Mouse (Mus musculus) heart, postnatal 14 days (tissue): ENCODE data around the gene Rhoj. TPM values are rescaled to one million over a fixed set of nuclear protein-coding genes. Genes with fewer than 3 reads are reported as not detected.

Experiments
- DNase-seq, 2 experiments: peaks; one replicate each; pipeline ENCODE4 v3.0.0; 2021 to 2022
- intact Hi-C: fragments of 180-260 bp; cut with DNase I; formaldehyde crosslinking; loops from one replicate; pipeline ENCODE4 v1.15.1; 2025
- long read RNA-seq, 2 experiments: library from polyadenylated mRNA; stranded (forward); transcript quantifications; one replicate each; pipeline ENCODE4 v2.0.0; 2021
- total RNA-seq, 2 experiments: library from RNA; stranded (reverse); gene quantifications; 2 replicates each; pipeline ENCODE4 v1.2.3; 2021

Gene Rhoj
- total RNA-seq: 10 to 100 TPM; 45.6 to 48.9 TPM
- long read RNA-seq, experiment 1, transcript Rhoj-201 (5 exons, 2,350 nt): major isoform, 58 of 70 reads
- long read RNA-seq, experiment 1, partial matches to known transcripts: 2 of 70 reads
- long read RNA-seq, experiment 1, other reads (novel, unspliced or antisense): 10 of 70 reads
- long read RNA-seq, experiment 2, transcript Rhoj-201 (5 exons, 2,350 nt): major isoform, 63 of 76 reads
- long read RNA-seq, experiment 2, partial matches to known transcripts: 12 of 76 reads
- long read RNA-seq, experiment 2, other reads (novel, unspliced or antisense): 0 of 76 reads

DNA sequence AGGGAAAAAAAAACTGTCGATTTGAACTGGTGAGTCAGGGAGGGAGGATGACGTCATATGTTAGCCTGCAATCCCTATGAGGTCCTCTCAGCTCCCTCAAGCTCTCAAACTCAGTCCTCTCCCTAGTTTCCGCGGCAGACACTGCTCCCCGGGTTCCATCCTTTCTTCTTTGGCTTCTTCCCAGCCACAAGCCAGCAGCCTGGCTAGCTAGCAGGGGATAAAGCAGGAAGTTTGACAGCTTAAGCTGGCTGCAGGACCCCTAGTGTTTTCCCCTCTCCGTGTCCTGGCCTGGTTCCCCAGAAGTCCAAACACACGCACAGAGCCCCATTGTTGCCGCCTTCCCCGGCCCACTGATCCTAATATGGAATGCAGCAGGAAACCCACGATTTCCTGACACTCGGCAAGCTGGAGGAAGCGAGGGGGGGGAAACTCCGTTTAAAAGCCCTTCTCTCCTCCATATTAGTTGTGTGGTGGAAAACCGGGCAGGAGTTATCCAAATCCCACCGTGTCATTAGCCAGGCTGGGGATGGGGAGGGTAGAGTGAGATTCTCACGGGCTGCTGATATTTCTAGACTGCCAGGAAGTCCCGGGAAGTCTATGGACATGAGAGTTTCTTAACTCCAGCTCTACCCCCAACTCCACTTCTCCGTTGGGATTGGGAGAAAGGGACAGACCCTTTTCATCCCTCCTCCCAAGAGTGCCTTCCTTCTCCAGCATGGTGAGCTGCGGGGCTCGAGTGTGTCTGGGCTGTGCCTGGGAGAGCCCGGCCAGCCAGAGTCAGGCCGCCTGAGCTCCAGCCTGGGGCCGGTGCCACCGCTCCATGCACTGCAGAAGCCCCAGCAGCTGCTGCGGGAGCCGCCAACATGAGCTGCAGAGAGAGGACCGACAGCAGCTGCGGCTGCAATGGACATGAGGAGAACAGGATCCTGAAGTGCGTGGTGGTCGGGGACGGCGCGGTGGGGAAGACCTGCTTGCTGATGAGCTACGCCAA is at the start of gene Rhoj:
Gene Rhoj (plus strand): TSS at position 362 of the 991 bp plus-strand sequence.
- DNase-seq: peak; percentile 74 to 79
- intact Hi-C loops: loop anchor here (2.0 to 5.0 kb wide), 2 partner anchors 25 to 59 kb away; no protein-coding TSS in a partner anchor

DNA sequence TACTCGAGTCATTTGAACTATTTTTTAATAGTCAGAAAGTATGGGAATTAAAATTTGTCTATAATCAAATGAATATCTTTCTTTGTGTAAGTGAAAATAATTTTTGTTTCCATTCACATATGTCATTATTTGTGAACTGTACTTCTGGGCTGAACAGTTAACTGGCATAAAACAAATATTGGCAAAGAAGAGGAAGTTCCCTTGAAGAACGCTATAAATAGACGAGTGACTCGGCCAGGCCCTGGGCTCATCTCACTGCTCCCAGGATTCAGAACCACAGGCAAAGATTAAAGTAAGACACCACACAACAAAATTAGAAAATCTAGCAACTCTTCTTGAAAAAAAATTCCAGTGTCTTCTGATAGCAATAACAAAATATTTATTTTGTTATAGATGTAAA is 36.4 kb upstream of the Rhoj start:
- intact Hi-C loops: no loop called here

DNA sequence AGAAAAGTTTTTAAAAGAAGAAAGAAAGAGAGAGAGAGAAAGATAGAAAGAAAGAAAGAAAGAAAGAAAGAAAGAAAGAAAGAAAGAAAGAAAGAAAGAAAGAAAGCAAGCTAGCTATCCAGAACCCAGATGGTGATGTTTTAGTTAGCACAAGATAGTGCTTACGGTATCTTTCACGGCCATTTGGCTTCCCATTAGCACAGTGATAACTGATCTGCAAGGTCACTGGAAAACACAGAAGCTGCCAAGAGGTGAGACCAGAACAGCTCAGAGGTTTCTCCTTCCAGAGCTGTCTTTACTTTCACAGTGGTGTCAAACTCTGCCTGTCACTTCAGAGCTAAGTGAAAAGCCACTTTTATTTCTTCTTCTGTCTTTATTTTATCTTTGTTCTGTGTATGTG is 32.4 kb upstream of the Rhoj start:
- no peak for DNase-seq
- intact Hi-C loops: no loop called here

More for the DNA sequence above, 36.4 kb upstream of the Rhoj start:
- DNase-seq: no peak

DNA sequence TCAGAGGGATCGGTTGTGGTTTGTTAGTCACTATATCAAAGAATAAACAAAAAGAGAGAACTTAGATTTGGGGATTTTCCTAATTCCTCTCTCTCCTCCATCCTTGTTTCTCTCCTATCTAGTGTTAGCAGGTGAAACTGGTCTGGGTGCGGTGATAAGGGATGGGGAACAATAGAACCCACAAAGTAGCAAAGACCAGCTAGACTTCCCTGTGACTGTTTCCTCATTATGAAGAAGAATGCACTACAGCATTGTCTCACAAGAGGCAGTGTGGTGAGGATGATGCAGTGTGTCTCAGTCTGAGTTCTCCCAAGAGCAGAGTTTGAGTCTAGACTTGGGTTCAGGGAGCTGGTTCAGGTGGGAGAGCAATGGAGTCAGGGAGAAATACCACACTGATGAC is 30.7 kb upstream of the Rhoj start:
- intact Hi-C loops: no loop called here
- DNase-seq: no peak

DNA sequence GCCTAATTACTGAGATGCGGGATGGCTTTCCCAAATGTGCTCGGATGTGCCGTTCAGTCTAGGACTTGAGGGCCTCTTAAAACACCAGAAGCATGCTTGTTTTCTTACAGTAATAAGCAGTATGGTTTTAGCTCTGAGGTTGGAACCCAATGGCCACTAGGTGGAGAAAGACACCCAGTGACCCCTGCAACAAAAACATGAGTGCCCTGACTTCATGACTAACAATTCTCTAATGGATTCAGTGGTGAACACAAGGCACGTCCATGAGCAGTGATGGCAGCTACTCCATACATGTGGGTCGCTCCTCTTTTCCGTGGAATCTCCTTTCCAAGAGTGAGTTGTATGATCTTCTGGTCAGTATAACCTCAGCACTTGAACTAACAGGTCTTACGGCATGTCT is 27.6 kb upstream of the Rhoj start:
- intact Hi-C loops: loop anchor here (1.0 to 10.0 kb wide), 3 partner anchors 111 to 374 kb away; no protein-coding TSS in a partner anchor
- DNase-seq: peak; percentile 19 to 48

DNA sequence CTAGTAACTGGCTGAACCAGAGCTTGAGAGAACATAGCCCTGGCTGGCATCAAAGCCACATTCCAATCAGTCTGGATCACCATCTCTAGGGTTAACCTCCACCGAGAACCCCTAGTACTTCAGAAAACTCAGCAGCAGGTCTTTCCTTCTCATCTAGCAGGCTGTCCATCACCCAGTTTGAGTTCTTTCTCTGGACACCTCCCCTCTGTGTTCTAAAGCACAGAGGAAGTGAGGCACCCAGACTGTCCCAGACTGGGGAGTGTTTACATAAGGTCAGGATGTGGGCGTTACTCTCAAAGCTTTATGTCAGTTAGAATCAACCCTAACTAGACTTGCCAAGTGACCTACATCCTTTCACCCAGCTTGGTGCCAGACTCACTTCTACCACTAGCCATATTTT is 24.9 kb upstream of the Rhoj start:
- DNase-seq: no peak

DNA sequence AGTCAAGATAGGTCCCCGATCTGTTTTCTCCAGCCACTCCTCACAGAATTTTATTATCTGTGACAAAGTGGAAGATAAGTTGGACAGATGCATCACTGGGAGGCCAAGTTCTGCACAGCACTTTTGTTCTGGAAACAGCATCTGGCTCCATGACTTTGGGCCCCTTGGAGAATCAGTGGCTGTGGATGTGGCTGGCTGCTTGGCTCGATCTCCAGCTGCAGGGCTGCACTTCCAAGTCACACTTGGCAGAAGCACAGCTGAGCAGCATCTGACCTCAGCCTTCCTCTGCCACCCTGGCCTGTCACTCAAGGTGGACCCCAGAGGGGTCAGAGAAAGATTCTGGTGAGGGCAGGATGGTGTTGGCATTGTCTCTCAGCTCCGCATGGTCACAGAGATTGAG is 22.0 kb upstream of the Rhoj start:
- peak; percentile 61 to 65 for DNase-seq
- intact Hi-C loops: loop anchor here (10.0 kb wide), 1 partner anchor 369 kb away; no protein-coding TSS in a partner anchor

More for the DNA sequence above, 24.9 kb upstream of the Rhoj start:
- intact Hi-C loops: loop anchor here (2.0 to 10.0 kb wide), 2 partner anchors 24 to 372 kb away; no protein-coding TSS in a partner anchor

DNA sequence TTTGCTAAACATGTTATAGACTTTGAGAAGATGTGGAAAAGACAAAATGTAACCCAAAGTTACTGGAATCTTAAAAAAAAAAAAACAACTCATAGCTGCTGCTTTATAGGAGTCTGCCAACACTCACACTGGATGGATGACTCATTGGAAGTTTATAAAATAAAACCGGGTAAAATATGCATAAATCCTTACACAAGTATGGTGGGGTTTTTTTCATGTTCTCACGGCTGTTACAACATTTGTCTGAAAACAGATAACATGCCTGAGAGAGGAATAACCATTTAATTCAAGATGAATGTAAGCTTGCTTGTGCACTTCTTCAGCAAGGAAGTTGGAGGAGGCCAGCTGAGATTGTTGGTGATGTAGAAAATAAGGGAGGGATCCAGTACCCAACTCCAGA is 17.6 kb upstream of the Rhoj start:
- intact Hi-C loops: no loop called here
- DNase-seq: no peak

DNA sequence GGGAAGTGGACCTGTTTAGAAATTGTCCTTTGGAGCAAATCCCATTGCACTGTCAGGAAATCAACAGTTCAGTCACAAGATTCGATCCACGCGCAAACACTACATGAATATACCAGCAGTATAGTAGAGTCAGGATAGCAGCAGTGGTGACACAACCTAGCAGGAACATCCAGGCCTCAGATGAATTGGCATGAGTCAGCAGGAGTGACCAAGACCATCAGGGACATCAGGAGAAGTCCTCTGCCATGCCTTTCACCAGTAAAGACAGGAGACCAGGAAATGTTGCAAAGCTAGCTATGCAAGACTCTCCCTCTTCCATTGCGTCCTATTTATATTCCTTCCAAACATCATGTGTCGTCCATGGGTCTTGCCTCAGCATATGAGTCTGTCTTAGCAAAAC is 16.6 kb upstream of the Rhoj start:
- intact Hi-C loops: no loop called here
- DNase-seq: no peak

DNA sequence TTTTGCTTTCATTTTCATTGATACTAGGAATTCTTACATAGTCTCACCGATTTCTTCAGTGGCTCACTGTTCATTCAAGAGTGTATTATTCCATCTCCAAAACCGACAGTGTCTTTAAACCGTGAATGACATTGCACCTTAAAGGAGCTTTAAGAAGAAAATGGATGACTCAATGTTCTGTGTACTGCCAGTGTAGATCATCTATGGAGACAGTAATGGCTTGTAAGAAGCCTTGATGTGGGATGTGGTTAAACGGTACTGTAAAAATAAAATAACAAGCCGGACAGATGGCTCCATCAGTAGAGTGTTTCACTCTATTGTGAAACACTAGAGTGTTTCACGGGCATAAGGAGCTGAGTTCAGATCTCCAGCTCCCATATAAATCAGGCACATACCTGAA is 15.2 kb upstream of the Rhoj start:
- DNase-seq: no peak
- intact Hi-C loops: no loop called here

DNA sequence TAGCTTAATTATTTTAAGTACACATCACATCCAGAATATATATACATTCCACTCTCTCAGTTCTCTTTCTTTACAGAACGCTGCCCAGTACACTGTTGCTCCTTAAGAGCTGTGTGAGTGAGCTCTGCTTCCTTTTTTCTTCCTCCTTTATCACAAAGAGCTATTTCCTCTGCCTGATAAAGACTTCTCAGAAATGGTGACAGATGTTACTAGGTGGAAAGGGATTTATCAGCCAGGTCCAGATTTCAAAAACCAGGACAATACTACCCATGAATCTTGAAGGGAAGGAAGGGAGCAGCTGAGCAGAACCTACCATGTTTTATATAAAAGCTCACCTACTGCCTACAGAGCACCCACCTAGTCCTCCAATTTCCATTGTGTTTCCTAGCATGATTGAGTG is 8.3 kb upstream of the Rhoj start:
- no peak for DNase-seq
- intact Hi-C loops: no loop called here

DNA sequence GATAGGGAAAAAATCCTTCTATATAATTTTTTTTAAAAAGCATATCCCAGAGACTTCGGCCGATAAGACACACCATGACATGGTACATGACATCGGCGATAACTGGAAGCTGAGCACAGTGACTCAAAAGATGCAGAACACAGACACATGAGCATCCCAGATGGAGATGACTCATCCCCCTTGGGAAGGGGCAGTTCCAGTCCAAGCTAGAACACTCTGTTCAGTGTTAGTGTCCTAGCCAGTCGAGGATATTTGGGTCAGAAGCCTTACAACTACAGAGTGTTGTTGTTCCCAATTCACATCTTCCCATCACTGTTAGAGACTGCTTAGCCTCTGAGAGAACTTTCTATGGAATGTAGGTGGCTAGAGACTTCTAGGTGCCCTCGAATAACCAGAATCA is 4.0 kb upstream of the Rhoj start:
- intact Hi-C loops: no loop called here
- peak; percentile 77 to 80 for DNase-seq

DNA sequence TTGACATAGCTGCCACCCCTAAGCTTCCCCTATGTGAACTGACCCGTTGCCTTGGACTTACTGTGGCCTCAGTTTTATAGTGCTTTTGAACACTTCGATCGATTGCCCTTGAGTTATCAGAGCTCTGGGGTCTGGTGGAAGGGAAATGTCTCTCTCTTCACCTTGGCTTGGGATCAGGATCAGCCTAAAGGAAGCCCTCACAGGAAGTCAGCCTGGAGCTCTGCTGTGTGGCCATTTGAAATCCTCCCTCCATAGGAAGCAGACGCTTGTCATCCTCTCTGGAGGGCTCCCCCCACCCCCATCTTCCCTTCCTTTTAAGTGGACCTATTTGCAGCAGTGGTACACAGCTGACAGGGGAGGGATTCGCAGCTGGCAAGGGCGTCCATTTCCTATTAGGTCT is 1.6 kb downstream of the Rhoj start:
- DNase-seq: peak; percentile 46 to 56

DNA sequence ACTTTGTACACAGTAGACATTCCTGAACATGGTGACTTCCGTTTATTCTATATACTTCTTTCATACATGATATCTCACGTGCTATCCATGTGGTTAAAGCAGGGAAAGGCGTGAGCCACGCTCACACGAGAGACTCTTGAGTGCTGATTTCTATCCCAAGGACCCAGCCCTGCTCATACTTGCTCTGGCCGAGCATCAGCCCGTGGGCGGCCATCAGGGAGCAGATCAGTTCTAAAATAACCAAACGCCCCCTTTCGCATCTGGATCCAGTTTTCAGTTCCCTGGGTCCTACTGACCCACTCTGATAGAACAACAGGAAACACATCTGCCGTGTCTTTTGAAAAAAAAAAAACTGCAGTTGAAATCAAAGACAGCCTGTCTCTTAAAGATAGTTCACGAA is 2.6 kb downstream of the Rhoj start:
- intact Hi-C loops: loop anchor here (5.0 kb wide), 1 partner anchor 42 kb away; no protein-coding TSS in a partner anchor
- peak; percentile 61 to 66 for DNase-seq

More for the DNA sequence above, 1.6 kb downstream of the Rhoj start:
- intact Hi-C loops: loop anchor here (5.0 kb wide), 2 partner anchors 43 to 58 kb away; no protein-coding TSS in a partner anchor

DNA sequence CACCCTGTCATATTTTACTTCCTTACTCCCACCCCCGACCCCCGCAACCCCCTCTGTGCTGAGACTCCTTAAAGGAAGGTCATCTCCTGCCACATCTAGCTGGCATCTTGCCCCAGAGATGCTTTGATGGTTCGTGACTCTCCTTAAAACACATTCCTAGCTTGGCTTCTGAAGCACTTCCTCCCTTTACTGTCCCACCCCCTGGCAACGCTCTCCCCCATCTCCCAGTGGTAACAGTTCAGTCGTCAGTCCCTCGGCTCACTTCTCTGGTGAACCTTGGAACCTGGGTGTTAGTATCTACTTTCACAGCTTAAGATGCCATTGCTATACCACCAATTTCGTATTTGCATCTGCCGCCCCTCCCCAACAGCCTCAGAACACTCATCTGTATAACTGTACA is 3.8 kb downstream of the Rhoj start:
- intact Hi-C loops: loop anchor here (5.0 kb wide), 1 partner anchor 40 kb away; no protein-coding TSS in a partner anchor
- DNase-seq: no peak

DNA sequence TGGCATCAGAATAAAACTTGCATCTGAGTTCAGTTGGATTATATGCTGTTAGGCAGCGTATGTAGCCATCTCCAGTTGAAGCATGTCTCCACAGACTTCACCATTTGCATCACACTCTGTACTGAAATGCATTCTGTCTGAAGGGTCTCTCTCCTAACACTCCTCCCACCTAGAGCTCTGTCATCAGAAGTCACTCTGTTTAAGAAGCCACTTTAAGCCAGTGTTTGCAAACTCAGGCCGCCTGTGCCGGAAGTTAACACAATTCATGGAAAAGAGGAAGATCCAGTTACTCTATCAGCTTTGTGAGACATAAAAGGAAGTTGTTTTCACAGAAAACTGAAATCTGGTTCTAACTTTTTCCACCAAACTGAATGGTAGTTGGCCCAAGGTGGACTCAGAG is 5.9 kb downstream of the Rhoj start:
- intact Hi-C loops: loop anchor here (2.0 to 5.0 kb wide), 2 partner anchors 38 to 47 kb away; no protein-coding TSS in a partner anchor
- DNase-seq: no peak

DNA sequence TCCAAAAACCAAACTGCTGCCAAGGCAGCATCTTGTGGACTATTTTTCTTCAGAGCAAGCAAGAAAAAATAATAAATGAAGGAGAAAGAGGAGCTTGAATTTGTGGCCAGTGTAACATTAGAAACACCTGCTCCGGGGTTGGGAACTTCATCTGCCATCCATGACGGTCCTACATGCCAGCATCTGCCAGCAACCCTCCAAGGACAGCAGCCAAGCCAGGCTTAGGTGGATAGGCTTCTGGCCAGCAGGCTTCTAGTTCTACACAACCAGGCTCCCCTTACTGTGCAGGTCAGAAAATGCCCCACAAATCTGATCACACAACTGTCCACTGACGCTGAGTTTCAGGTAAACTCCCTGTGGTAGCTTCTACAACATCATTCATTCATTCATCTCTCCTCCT is 7.7 kb downstream of the Rhoj start:
- intact Hi-C loops: loop anchor here (2.0 kb wide), 1 partner anchor 45 kb away; no protein-coding TSS in a partner anchor
- DNase-seq: no peak

DNA sequence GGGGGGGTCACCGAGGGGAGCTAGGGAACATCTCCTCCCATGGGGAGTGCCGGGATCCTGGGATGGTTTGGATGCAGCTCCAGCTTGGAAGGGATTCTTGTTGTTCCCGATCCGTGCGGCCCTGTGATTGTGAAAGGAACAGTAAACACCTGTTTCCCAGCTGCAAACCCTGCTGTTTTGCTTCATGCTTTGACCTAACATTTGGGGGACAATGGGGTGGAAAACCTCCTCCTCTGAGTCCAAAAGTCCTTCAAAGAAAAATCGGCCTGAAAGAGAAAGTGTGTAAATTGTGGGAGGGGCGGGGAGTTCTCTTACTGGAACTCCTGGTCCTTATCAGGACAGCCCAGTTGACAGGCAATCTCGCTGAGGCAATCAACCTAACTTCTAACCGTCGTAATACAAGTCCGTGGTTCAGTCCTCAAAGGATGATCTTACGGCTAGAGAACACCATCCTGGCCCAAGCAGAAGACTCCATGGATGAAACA is 12.4 kb downstream of the Rhoj start:
- intact Hi-C loops: no loop called here
- DNase-seq: peak; percentile 47 to 60

DNA sequence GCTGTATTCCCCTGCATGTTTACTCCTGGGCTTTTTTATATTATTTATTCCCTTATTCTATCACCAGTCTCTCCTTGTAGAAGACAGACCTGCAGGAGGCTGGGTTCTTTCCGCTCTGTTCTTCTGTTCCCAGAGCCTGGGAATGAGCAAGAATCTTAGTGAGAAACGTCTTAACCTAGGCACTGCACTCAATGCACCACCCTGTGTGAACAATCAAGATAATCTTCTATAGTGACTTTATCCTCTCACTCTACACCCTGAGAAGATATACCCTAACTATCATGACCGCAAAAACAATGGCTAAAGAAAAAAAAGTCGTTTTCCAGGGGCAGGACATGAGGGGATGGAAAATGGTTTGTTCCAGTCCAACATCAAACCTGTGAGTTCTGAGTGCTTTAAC is 13.1 kb downstream of the Rhoj start:
- DNase-seq: no peak
- intact Hi-C loops: no loop called here

DNA sequence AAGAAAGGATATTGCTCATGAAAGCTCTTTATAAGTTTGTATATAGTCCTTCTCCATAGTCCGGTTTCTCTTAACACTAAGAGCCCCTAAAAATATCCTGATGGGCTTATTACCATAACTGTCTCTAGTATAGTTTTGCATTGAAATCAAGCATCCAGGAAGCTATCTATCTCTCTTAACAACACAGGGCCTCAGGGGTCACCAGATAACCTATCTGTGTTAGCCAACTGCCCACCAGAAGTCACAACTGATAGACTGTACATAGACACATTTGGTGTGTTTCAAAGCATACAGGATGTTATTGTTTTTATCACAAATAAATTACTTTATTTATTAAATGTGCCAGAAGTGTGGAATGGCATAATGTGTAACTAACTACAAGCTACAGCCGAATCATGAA is 21.1 kb downstream of the Rhoj start:
- intact Hi-C loops: no loop called here
- DNase-seq: no peak

DNA sequence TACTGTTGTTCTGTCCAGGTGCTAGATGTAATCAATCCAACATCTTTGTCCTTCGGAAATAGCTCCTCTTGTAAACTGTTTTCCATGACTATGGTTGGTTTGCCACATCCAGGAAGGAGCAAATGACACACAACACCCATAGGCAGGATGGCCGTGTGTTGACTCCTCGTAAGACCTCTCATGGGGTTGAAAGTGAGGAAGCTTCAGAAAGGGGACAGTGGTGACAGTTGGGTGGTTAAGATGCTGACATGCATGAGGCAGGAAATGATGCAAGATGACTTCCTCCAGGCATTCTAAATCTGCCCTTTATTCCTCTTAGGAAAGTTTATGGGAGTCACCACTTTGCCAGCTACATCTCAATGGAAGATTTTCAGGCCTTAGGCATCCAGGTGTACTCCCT is 31.8 kb downstream of the Rhoj start:
- DNase-seq: no peak
- intact Hi-C loops: no loop called here
